Mouse (Mus musculus) neural tube, embryonic 12.5 days (tissue): ENCODE results near the gene Pitpnc1. TPM values are rescaled to one million over a fixed set of nuclear protein-coding genes. Genes with fewer than 3 reads are reported as not detected.
A peak's percentile ranks its signal among the peaks of the same experiment; 100 is the strongest.

ENCODE experiments used
- ATAC-seq: fragments of 200-750 bp; cut with Nextera tagmentation; 2 replicates; pipeline ENCODE4 v1.8.0; 2017; ENCODE audit warnings: low read depth, mild to moderate bottlenecking, moderate TSS enrichment, moderate library complexity; ENCODE audit not compliant: low FRiP score
- H3K27ac ChIP-seq: fragments of 300-500 bp; sonication (generic); 2 replicates; pipeline ENCODE4 v1.5.1; 2016
- H3K27me3 ChIP-seq: fragments of 300-500 bp; sonication (generic); replicated peaks from 2 replicates; pipeline ENCODE4 v1.6.1; 2016; ENCODE audit warnings: mild to moderate bottlenecking
- H3K36me3 ChIP-seq: fragments of 300-500 bp; sonication (generic); 2 replicates; pipeline ENCODE4 v1.6.1; 2016; ENCODE audit warnings: mild to moderate bottlenecking
- H3K4me1 ChIP-seq: fragments of 300-500 bp; sonication (generic); 2 replicates; pipeline ENCODE4 v1.6.1; 2016
- H3K4me2 ChIP-seq: fragments of 300-500 bp; sonication (generic); replicated peaks from 2 replicates; pipeline ENCODE4 v1.6.1; 2016; ENCODE audit warnings: mild to moderate bottlenecking
- H3K4me3 ChIP-seq: fragments of 300-500 bp; sonication (generic); 2 replicates; pipeline ENCODE4 v1.5.1; 2016
- H3K9ac ChIP-seq: fragments of 300-500 bp; sonication (generic); 2 replicates; pipeline ENCODE4 v1.6.1; 2016; ENCODE audit warnings: mild to moderate bottlenecking
- H3K9me3 ChIP-seq: fragments of 300-500 bp; sonication (generic); 2 replicates; pipeline ENCODE4 v1.6.1; 2016; ENCODE audit warnings: mild to moderate bottlenecking
- WGBS: fragments of 180-500 bp; shearing (Covaris S2); methylation state at CpG from one replicate; pipeline ENCODE4 v1.1.7; 2016; 5-methylcytosine and 5-hydroxymethylcytosine counted together
- polyA plus RNA-seq: library from polyadenylated mRNA; unstranded; fragments of >200 nt; fragmentation: Nextera tagmentation; extraction: Ambion mirVana; gene quantifications from 2 replicates; pipeline ENCODE4 v1.2.1, GENCODE M21; 2016

Gene Pitpnc1
- polyA plus RNA-seq, 1 experiment from 2014 or later = 32.5 TPM

- Histone ChIP-seq H3K36me3 (no peaks in the 10 kb centered on the region), H3K9me3 (no peaks in the 10 kb centered on the region), H3K9ac (no peak overlapping the region), H3K4me3 (no peak overlapping the region), H3K27me3 (no peaks in the 10 kb centered on the region), H3K27ac (no peak overlapping the region), H3K4me1 (peaks cover 18% of the 10 kb centered on the region), H3K4me2 (no peak overlapping the region)
- no peak for ATAC-seq
- WGBS = 84% methylated on average over 1 of the region's 1 CpGs
These were observed 128.1 kb downstream of the Pitpnc1 start for GRCm38 (mm10) chr11:107342432-107342831.

- Histone ChIP-seq H3K27me3 (no peaks in the 10 kb centered on the region), H3K4me3 (no peak overlapping the region), H3K27ac (no peak overlapping the region), H3K9ac (no peak overlapping the region), H3K9me3 (no peaks in the 10 kb centered on the region), H3K4me2 (no peak overlapping the region), H3K36me3 (no peaks in the 10 kb centered on the region), H3K4me1 (peaks cover 23% of the 10 kb centered on the region)
- WGBS = 38% methylated on average over 15 of the region's 15 CpGs
- ATAC-seq = peak; percentile 65; the same call in 1 of the 2 replicates
These were observed 129.2 kb downstream of the Pitpnc1 start for GRCm38 (mm10) chr11:107341293-107341692.

GRCm38 (mm10) chr11:107340793-107341192, 129.7 kb downstream of the Pitpnc1 start:
- no peak for ATAC-seq
- Histone ChIP-seq H3K9ac (no peak overlapping the region), H3K9me3 (no peaks in the 10 kb centered on the region), H3K27me3 (no peaks in the 10 kb centered on the region), H3K4me3 (no peak overlapping the region), H3K36me3 (no peaks in the 10 kb centered on the region), H3K4me2 (no peak overlapping the region), H3K4me1 (peaks cover 25% of the 10 kb centered on the region), H3K27ac (no peak overlapping the region)
- 36% methylated on average over 2 of the region's 2 CpGs for WGBS

GRCm38 (mm10) chr11:107339224-107339805, 131.2 kb downstream of the Pitpnc1 start:
- H3K27ac ChIP-seq = no peak overlapping the region
- no peak overlapping the region for H3K4me2 ChIP-seq
- H3K4me1 ChIP-seq = peaks cover 29% of the 10 kb centered on the region
- H3K27me3 ChIP-seq = no peaks in the 10 kb centered on the region
- no peak overlapping the region for H3K9ac ChIP-seq
- no peaks in the 10 kb centered on the region for H3K9me3 ChIP-seq
- H3K36me3 ChIP-seq = no peaks in the 10 kb centered on the region
- ATAC-seq = no peak
- WGBS = 78% methylated on average over 7 of the region's 7 CpGs
- H3K4me3 ChIP-seq = no peak overlapping the region

- Histone ChIP-seq H3K27me3 (no peaks in the 10 kb centered on the region), H3K9ac (no peak overlapping the region), H3K9me3 (no peaks in the 10 kb centered on the region), H3K4me2 (no peak overlapping the region), H3K4me3 (no peak overlapping the region), H3K4me1 (peaks cover 29% of the 10 kb centered on the region), H3K27ac (no peak overlapping the region), H3K36me3 (0 out of 2 replicates have a peak, but pooled peaks cover under 1% of the 10 kb centered on the region)
- ATAC-seq = no peak
- WGBS = 37% methylated on average over 18 of the region's 18 CpGs
These were observed 132.9 kb downstream of the Pitpnc1 start for GRCm38 (mm10) chr11:107337391-107338148.

GRCm38 (mm10) chr11:107335756-107336155, 134.7 kb downstream of the Pitpnc1 start:
- no peak overlapping the region for H3K27ac ChIP-seq
- ATAC-seq = no peak
- H3K27me3 ChIP-seq = no peaks in the 10 kb centered on the region
- 0 out of 2 replicates have a peak, but pooled peaks cover 3% of the 10 kb centered on the region for H3K36me3 ChIP-seq
- no peak overlapping the region for H3K4me3 ChIP-seq
- H3K4me2 ChIP-seq = no peak overlapping the region
- H3K4me1 ChIP-seq = peaks cover 22% of the 10 kb centered on the region
- H3K9ac ChIP-seq = no peak overlapping the region
- 79% methylated on average over 11 of the region's 11 CpGs for WGBS
- H3K9me3 ChIP-seq = no peaks in the 10 kb centered on the region

GRCm38 (mm10) chr11:107334849-107335484, 135.5 kb downstream of the Pitpnc1 start:
- Histone ChIP-seq H3K36me3 (0 out of 2 replicates have a peak, but pooled peaks cover 3% of the 10 kb centered on the region), H3K9ac (no peak overlapping the region), H3K27ac (no peak overlapping the region), H3K4me1 (peaks cover 22% of the 10 kb centered on the region), H3K4me3 (no peak overlapping the region), H3K27me3 (no peaks in the 10 kb centered on the region), H3K4me2 (no peak overlapping the region), H3K9me3 (no peaks in the 10 kb centered on the region)
- ATAC-seq = no peak
- 81% methylated on average over 15 of the region's 15 CpGs for WGBS

- no peaks in the 10 kb centered on the region for H3K27me3 ChIP-seq
- H3K27ac ChIP-seq = no peak overlapping the region
- no peak overlapping the region for H3K9ac ChIP-seq
- H3K4me2 ChIP-seq = no peak overlapping the region
- H3K36me3 ChIP-seq = 0 out of 2 replicates have a peak, but pooled peaks cover 3% of the 10 kb centered on the region
- 94% methylated on average over 3 of the region's 3 CpGs for WGBS
- peaks cover 16% of the 10 kb centered on the region for H3K4me1 ChIP-seq
- no peaks in the 10 kb centered on the region for H3K9me3 ChIP-seq
- no peak for ATAC-seq
- no peak overlapping the region for H3K4me3 ChIP-seq
These were observed 137.6 kb downstream of the Pitpnc1 start for GRCm38 (mm10) chr11:107332905-107333304.

- Histone ChIP-seq H3K4me2 (no peak overlapping the region), H3K27ac (no peak overlapping the region), H3K27me3 (no peaks in the 10 kb centered on the region), H3K9ac (no peak overlapping the region), H3K4me3 (no peak overlapping the region), H3K36me3 (0 out of 2 replicates have a peak, but pooled peaks cover 3% of the 10 kb centered on the region), H3K4me1 (peaks cover 10% of the 10 kb centered on the region; the same call in 1 of the 2 replicates), H3K9me3 (no peaks in the 10 kb centered on the region)
- 96% methylated on average over 13 of the region's 13 CpGs for WGBS
- no peak for ATAC-seq
These were observed 138.2 kb downstream of the Pitpnc1 start for GRCm38 (mm10) chr11:107332332-107332731.

- no peaks in the 10 kb centered on the region for H3K9me3 ChIP-seq
- no peak overlapping the region for H3K4me2 ChIP-seq
- peaks cover 7% of the 10 kb centered on the region for H3K4me1 ChIP-seq
- no peak for ATAC-seq
- H3K27me3 ChIP-seq = no peaks in the 10 kb centered on the region
- no peak overlapping the region for H3K4me3 ChIP-seq
- 86% methylated on average over 2 of the region's 2 CpGs for WGBS
- 0 out of 2 replicates have a peak, but pooled peaks cover 3% of the 10 kb centered on the region for H3K36me3 ChIP-seq
- H3K9ac ChIP-seq = no peak overlapping the region
- H3K27ac ChIP-seq = no peak overlapping the region
These were observed 139.1 kb downstream of the Pitpnc1 start for GRCm38 (mm10) chr11:107331425-107331824.

GRCm38 (mm10) chr11:107327326-107327725, 143.2 kb downstream of the Pitpnc1 start:
- Histone ChIP-seq H3K27me3 (no peaks in the 10 kb centered on the region), H3K9me3 (no peaks in the 10 kb centered on the region), H3K9ac (no peak overlapping the region), H3K27ac (no peak overlapping the region), H3K4me1 (peaks cover 11% of the 10 kb centered on the region), H3K36me3 (peaks cover 2% of the 10 kb centered on the region; the same call in 1 of the 2 replicates), H3K4me2 (no peak overlapping the region), H3K4me3 (no peak overlapping the region)
- WGBS = 90% methylated on average over 10 of the region's 10 CpGs
- no peak for ATAC-seq
